Mouse (Mus musculus) cerebellum, adult 18-20 months (tissue): ENCODE results near the gene Atp6ap1.

Source experiments
- DNase-seq, 2 experiments: peaks; one replicate each; pipeline ENCODE4 v3.0.0; 2021

Gene Atp6ap1

GRCm38 (mm10) chrX:74304867-74305700 is 8.2 kb downstream of the Atp6ap1 start, which contains the start of gene Gdi1:
Gene Gdi1 (plus strand): TSS chrX:74304998.
- peak; percentile 59 to 77 for DNase-seq

- DNase-seq: peak; percentile 87 to 93
These were observed 15.9 kb downstream of the Atp6ap1 start, which contains the start of gene Fam50a for GRCm38 (mm10) chrX:74312540-74313464. Gene Fam50a (plus strand): TSS chrX:74313033.

GRCm38 (mm10) chrX:74328725-74329161 is 31.8 kb downstream of the Atp6ap1 start, which contains the start of gene Plxna3:
Gene Plxna3 (plus strand): TSS chrX:74329066.
- DNase-seq: peak; percentile 61 to 74

- DNase-seq: no peak
These were observed 32.3 kb downstream of the Atp6ap1 start for GRCm38 (mm10) chrX:74329215-74329671.

GRCm38 (mm10) chrX:74330166-74330930 is 33.5 kb downstream of the Atp6ap1 start:
- peak; percentile 30 to 48 for DNase-seq

GRCm38 (mm10) chrX:74352645-74353466 is 56.0 kb downstream of the Atp6ap1 start:
- no peak for DNase-seq

- DNase-seq: peak; percentile 83 to 84
These were observed 56.5 kb downstream of the Atp6ap1 start, which contains the start of gene Lage3 for GRCm38 (mm10) chrX:74353467-74353770. Gene Lage3 (minus strand): TSS chrX:74353618.
